Mouse (Mus musculus) intestine, embryonic 16.5 days (tissue): ENCODE measurements around the gene Cgn. TPM values are rescaled to one million over a fixed set of nuclear protein-coding genes. Genes with fewer than 3 reads are reported as not detected.
"Not testable (repeated sequence)": the region's sequence is repeated elsewhere in the genome, so short reads cannot be mapped to it uniquely, and the experiment has no call there.

Experiments
- ATAC-seq: fragments of 200-750 bp; cut with Nextera tagmentation; 2 replicates; pipeline ENCODE4 v1.8.0; 2017; ENCODE audit warnings: moderate TSS enrichment, moderate library complexity
- H3K27ac ChIP-seq: fragments of 300-500 bp; sonication (generic); 2 replicates; pipeline ENCODE4 v1.5.1; 2014; ENCODE audit warnings: mild to moderate bottlenecking, low read length
- H3K27me3 ChIP-seq: fragments of 300-500 bp; sonication (generic); replicated peaks from 2 replicates; pipeline ENCODE4 v1.6.1; 2014; ENCODE audit warnings: low read length, control low read depth, mixed read lengths; ENCODE audit not compliant: control insufficient read depth, insufficient read depth
- H3K36me3 ChIP-seq: fragments of 300-500 bp; sonication (generic); 2 replicates; pipeline ENCODE4 v1.6.1; 2014; ENCODE audit warnings: low read length, control low read depth; ENCODE audit not compliant: control insufficient read depth, insufficient read depth
- H3K4me1 ChIP-seq: fragments of 300-500 bp; sonication (generic); 2 replicates; pipeline ENCODE4 v1.6.1; 2014; ENCODE audit warnings: low read length, control low read depth, mixed read lengths; ENCODE audit not compliant: control insufficient read depth, insufficient read depth
- H3K4me2 ChIP-seq: fragments of 300-500 bp; sonication (generic); 2 replicates; pipeline ENCODE4 v1.6.1; 2014; ENCODE audit warnings: low read depth, low read length, control low read depth
- H3K4me3 ChIP-seq: fragments of 300-500 bp; sonication (generic); 2 replicates; pipeline ENCODE4 v1.5.1; 2014; ENCODE audit warnings: mild to moderate bottlenecking, low read length
- H3K9ac ChIP-seq: fragments of 300-500 bp; sonication (generic); 2 replicates; pipeline ENCODE4 v1.6.1; 2014; ENCODE audit warnings: low read depth, low read length
- H3K9me3 ChIP-seq: fragments of 300-500 bp; sonication (generic); 2 replicates; pipeline ENCODE4 v1.6.1; 2016; ENCODE audit warnings: low read length, control low read depth; ENCODE audit not compliant: control insufficient read depth
- WGBS: fragments of 180-500 bp; shearing (Covaris S2); extraction: QIAGEN DNeasy Blood & Tissue Kit; methylation state at CpG from one replicate; pipeline ENCODE4 v1.1.7; 2014; 5-methylcytosine and 5-hydroxymethylcytosine counted together
- polyA plus RNA-seq: library from polyadenylated mRNA; unstranded; fragments of >200 nt; fragmentation: Nextera tagmentation; extraction: Ambion mirVana; gene quantifications from 2 replicates; pipeline ENCODE4 v1.2.1, GENCODE M21; 2015

Gene Cgn
- polyA plus RNA-seq, 1 experiment from 2014 or later = 80.9 TPM

GRCm38 (mm10) chr3:94783462-94783931, 2.8 kb downstream of the Cgn start:
- Histone ChIP-seq H3K36me3 (no peaks in the 10 kb centered on the region), H3K4me2 (peak overlapping the region; percentile 58), H3K4me3 (peak overlapping the region; percentile 19), H3K27me3 (no peaks in the 10 kb centered on the region), H3K9ac (peak overlapping the region; percentile 42), H3K9me3 (no peaks in the 10 kb centered on the region), H3K4me1 (peaks cover 15% of the 10 kb centered on the region), H3K27ac (peak overlapping the region; percentile 97)
- WGBS = 38% methylated on average over 5 of the region's 5 CpGs
- ATAC-seq = peak; percentile 84

GRCm38 (mm10) chr3:94782936-94783335, 3.4 kb downstream of the Cgn start:
- 42% methylated on average over 4 of the region's 4 CpGs for WGBS
- Histone ChIP-seq H3K27me3 (no peaks in the 10 kb centered on the region), H3K4me2 (peak overlapping the region; percentile 58), H3K36me3 (no peaks in the 10 kb centered on the region), H3K4me3 (peak overlapping the region; percentile 38), H3K9ac (peak overlapping the region; percentile 42), H3K9me3 (no peaks in the 10 kb centered on the region), H3K4me1 (peaks cover 15% of the 10 kb centered on the region), H3K27ac (peak overlapping the region; percentile 97)
- ATAC-seq = peak; percentile 26

- ATAC-seq = no peak
- H3K27ac ChIP-seq = peak overlapping the region; percentile 55
- no peaks in the 10 kb centered on the region for H3K36me3 ChIP-seq
- 21% methylated on average over 3 of the region's 3 CpGs for WGBS
- H3K4me2 ChIP-seq = peak overlapping the region; percentile 34
- H3K9ac ChIP-seq = peak overlapping the region; percentile 51
- peak overlapping the region; percentile 4; the same call in 1 of the 2 replicates for H3K4me3 ChIP-seq
- H3K4me1 ChIP-seq = peaks cover 13% of the 10 kb centered on the region
- H3K9me3 ChIP-seq = no peaks in the 10 kb centered on the region
- H3K27me3 ChIP-seq = no peaks in the 10 kb centered on the region
Observed at GRCm38 (mm10) chr3:94781356-94781755, 4.9 kb downstream of the Cgn start.

- WGBS = 85% methylated on average over 7 of the region's 7 CpGs
- H3K36me3 ChIP-seq = 0 out of 2 replicates have a peak, but pooled peaks cover 7% of the 10 kb centered on the region
- H3K27me3 ChIP-seq = no peaks in the 10 kb centered on the region
- H3K9me3 ChIP-seq = no peaks in the 10 kb centered on the region
- no peak for ATAC-seq
- no peak overlapping the region for H3K27ac ChIP-seq
- H3K4me1 ChIP-seq = peaks cover 4% of the 10 kb centered on the region
- H3K4me3 ChIP-seq = no peak overlapping the region
- H3K9ac ChIP-seq = no peak overlapping the region
- no peak overlapping the region for H3K4me2 ChIP-seq
Observed at GRCm38 (mm10) chr3:94775886-94776285, 10.4 kb downstream of the Cgn start.

GRCm38 (mm10) chr3:94774039-94774438, 12.3 kb downstream of the Cgn start:
- Histone ChIP-seq H3K36me3 (0 out of 2 replicates have a peak, but pooled peaks cover 7% of the 10 kb centered on the region), H3K9ac (no peak overlapping the region), H3K4me2 (no peak overlapping the region), H3K27me3 (no peaks in the 10 kb centered on the region), H3K27ac (no peak overlapping the region), H3K4me3 (no peak overlapping the region), H3K9me3 (no peaks in the 10 kb centered on the region), H3K4me1 (no peaks in the 10 kb centered on the region)
- 82% methylated on average over 11 of the region's 11 CpGs for WGBS
- no peak for ATAC-seq

GRCm38 (mm10) chr3:94765456-94765855, 20.8 kb downstream of the Cgn start:
- H3K4me3 ChIP-seq, H3K36me3 ChIP-seq, H3K27me3 ChIP-seq, H3K9ac ChIP-seq, H3K27ac ChIP-seq, ATAC-seq, H3K4me2 ChIP-seq, H3K4me1 ChIP-seq, H3K9me3 ChIP-seq: not testable (repeated sequence)
- WGBS = 71% methylated on average over 8 of the region's 8 CpGs

GRCm38 (mm10) chr3:94764545-94765292, 21.6 kb downstream of the Cgn start:
- not testable (repeated sequence) for H3K9me3 ChIP-seq, H3K27ac ChIP-seq, H3K4me3 ChIP-seq, H3K9ac ChIP-seq, H3K4me2 ChIP-seq, H3K4me1 ChIP-seq, H3K36me3 ChIP-seq, H3K27me3 ChIP-seq
- 86% methylated on average over 3 of the region's 5 CpGs for WGBS
- ATAC-seq = 0 out of 2 replicates have a peak, but pooled peaks have one; percentile 32

GRCm38 (mm10) chr3:94758427-94758826, 27.9 kb downstream of the Cgn start:
- H3K9ac ChIP-seq, H3K4me1 ChIP-seq, H3K36me3 ChIP-seq, H3K9me3 ChIP-seq, H3K27ac ChIP-seq, H3K4me2 ChIP-seq, H3K27me3 ChIP-seq, H3K4me3 ChIP-seq: not testable (repeated sequence)
- peak; percentile 91 for ATAC-seq
- 41% methylated on average over 3 of the region's 9 CpGs for WGBS

GRCm38 (mm10) chr3:94758056-94758409, 28.3 kb downstream of the Cgn start:
- H3K4me3 ChIP-seq = peak overlapping the region; percentile 30; the same call in 1 of the 2 replicates
- not testable (repeated sequence) for H3K27me3 ChIP-seq, H3K9ac ChIP-seq, H3K4me2 ChIP-seq, H3K9me3 ChIP-seq, H3K27ac ChIP-seq, H3K36me3 ChIP-seq, H3K4me1 ChIP-seq
- ATAC-seq = peak; percentile 95
- 0% methylated on average over 16 of the region's 31 CpGs for WGBS
